Mouse (Mus musculus) erythroblast, adult 5-6 weeks (primary cell): ENCODE results near the gene Ccdc173. TPM values are rescaled to one million over a fixed set of nuclear protein-coding genes. Genes with fewer than 3 reads are reported as not detected.

ENCODE experiments used
- ATAC-seq: replicated peaks from 2 replicates; pipeline ENCODE4 v1.8.0; 2016; ENCODE audit warnings: moderate number of reproducible peaks, mild to moderate bottlenecking, moderate TSS enrichment, inconsistent platforms; ENCODE audit not compliant: poor library complexity, low FRiP score, severe bottlenecking
- total RNA-seq, 2 experiments: library from RNA; stranded (forward) in 1 of 2; stranded (reverse) in 1 of 2; fragments of 150-400 nt in 1 of 2; fragments of 200-764, 138-1000 nt in 1 of 2; gene quantifications; 2 replicates each; pipeline versions ENCODE4 v1.2.3 to v1.2.4; 2015 to 2017; ENCODE audit warnings: low replicate concordance in 2 of 2

Ccdc173 gene
- total RNA-seq, 2 experiments from 2014 or later, result 2.0 TPM; not detected in 1

DNA sequence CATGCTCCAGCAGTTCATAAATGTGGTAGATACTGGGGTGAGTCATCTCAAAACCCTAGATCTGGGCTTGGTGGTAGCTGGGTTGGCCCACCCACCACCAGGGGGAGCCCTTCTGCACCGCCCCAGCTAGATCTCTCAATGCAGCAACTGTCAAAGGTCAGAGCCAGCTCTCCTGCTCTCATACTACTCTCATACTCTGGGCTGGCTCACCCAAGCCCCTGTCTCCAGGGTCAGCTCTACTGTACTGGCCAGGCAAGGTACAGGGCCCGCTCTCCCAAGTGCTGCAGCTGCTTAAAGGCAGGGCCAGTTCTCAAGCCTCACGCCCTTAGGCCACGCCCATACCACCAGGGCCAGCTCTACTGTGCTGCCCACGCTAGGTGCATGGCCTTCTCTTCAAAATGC lies 13.5 kb upstream of the Ccdc173 start:
- ATAC-seq, result peak; percentile 97

- no peak for ATAC-seq
These were observed 1.3 kb upstream of the Ccdc173 start for GRCm38 (mm10) chr2:69790722-69791121.

DNA sequence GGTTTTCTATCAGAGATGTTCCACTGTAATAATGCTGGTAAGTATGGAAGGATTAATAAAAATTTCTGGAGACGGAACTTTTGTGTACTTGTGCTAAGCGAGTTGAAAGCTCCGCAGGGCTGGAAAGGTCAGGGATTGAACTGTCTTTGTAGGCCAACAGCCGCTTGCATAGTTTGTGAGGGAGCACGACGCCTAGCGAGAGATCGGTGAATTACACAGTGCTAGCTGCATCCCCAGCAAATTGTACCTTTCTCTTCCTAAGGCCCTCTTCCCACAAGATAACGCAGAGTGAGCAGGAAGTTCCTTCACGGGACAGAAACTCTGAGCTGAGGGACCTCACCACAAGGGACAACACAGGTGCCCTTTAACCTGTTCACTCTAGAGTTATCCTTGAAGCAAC lies 910 bp upstream of the Ccdc173 start:
- peak; percentile 87 for ATAC-seq

- ATAC-seq, result no peak; the same call in 1 of the 2 replicates
These were observed 401 bp downstream of the Ccdc173 start for GRCm38 (mm10) chr2:69788974-69789373.

DNA sequence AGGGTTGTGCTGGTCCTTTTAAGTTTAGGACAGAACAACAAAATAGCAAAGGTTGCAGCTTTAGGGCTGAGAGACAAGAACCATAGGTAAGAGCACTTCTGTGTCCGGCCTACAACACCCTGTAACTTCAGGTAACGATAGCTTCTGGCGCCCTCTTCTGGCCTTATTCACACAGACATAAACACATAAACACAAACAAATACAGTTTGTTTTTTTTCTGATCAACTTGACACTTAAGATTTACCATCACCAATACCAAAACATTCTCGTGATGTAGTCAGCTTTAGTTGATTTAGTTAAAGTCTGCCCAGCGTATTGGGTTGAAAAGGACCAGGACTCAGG lies 10.6 kb downstream of the Ccdc173 start:
- peak; percentile 83 for ATAC-seq

DNA sequence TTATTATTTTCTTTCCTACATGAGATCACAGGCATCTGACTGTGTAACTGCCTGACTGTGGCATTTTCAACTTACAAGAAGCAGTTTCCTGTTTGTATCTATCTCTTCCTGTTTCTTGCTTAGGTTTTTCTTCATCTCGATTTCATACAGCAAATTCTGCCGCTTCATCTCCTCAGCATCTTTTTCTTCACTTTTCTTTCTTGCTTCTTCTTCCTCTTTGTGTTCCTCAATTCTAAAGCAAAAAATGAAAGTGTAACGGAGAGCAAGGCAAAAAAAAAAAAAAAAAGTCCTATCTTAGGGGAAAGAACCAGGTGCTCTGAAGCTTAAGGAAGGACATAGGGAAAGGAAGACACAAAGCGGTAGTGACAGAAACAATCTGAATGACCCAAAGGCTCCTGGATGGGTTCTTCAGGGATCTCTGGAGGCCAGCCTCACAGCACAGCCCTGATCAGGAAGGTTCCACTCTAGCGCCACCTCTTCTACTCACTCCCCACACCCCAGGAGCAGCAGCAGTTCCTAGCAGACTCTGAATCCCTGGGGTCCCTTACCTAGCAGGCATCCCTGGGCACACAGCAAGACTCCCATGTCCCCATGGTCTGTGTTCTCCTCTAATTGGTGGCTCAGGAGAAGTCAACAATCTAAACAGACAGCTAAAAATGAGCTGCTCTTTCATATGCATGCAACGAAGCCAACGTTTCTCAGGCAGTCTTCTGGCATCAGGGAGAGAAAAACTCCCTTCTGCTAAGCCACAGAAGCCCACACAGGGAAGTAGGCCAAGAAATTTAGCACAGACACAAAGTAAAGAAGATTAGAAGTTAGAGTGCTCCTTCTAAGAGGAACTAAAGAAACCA lies 11.2 kb downstream of the Ccdc173 start:
- ATAC-seq, result peak; percentile 59; the same call in 1 of the 2 replicates

DNA sequence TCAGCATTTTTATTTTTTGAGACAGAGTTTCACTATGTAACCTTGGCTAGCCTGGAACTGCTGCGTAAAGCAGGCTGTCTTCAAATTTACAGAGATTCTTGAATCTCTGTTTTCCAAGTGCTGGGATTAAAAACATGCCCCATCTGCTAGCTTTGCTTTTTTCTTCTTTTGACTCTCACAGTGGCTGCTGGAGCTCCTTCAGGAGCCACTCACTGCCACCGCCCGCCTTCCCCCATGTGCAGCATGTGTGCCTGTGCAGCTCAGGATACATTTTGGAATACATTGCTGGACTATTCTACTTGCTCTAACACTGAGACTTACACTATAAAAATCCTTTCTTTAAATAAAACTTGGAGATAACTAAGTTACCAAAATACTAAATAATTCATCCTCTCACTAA lies 16.0 kb downstream of the Ccdc173 start:
- no peak for ATAC-seq

GRCm38 (mm10) chr2:69764716-69765115 lies 24.7 kb downstream of the Ccdc173 start:
- ATAC-seq, result no peak

- ATAC-seq, result no peak
These were observed 26.0 kb downstream of the Ccdc173 start for GRCm38 (mm10) chr2:69763340-69763739.

- ATAC-seq, result no peak
These were observed 28.4 kb downstream of the Ccdc173 start for GRCm38 (mm10) chr2:69760980-69761379.

DNA sequence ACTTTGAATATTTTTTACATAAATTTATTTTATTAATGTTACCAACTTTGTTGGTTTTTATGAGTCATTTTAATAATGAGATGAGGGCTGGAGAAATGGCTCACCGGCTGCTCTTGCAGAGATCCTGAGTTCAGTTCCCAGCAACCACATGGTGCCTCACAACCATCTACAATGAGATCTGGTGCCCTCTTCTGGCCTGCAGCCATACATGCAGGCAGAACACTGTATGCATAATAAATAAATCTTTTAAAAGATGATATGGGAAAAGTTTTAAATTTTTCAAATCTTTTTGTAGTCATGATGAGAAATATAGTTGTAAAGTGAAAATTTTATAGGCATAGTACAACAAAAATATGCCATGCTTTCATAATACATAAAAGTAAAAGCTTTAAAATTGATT lies 44.3 kb downstream of the Ccdc173 start:
- ATAC-seq, result no peak

- no peak; the same call in 1 of the 2 replicates for ATAC-seq
These were observed 65.9 kb downstream of the Ccdc173 start for GRCm38 (mm10) chr2:69723519-69723825.

DNA sequence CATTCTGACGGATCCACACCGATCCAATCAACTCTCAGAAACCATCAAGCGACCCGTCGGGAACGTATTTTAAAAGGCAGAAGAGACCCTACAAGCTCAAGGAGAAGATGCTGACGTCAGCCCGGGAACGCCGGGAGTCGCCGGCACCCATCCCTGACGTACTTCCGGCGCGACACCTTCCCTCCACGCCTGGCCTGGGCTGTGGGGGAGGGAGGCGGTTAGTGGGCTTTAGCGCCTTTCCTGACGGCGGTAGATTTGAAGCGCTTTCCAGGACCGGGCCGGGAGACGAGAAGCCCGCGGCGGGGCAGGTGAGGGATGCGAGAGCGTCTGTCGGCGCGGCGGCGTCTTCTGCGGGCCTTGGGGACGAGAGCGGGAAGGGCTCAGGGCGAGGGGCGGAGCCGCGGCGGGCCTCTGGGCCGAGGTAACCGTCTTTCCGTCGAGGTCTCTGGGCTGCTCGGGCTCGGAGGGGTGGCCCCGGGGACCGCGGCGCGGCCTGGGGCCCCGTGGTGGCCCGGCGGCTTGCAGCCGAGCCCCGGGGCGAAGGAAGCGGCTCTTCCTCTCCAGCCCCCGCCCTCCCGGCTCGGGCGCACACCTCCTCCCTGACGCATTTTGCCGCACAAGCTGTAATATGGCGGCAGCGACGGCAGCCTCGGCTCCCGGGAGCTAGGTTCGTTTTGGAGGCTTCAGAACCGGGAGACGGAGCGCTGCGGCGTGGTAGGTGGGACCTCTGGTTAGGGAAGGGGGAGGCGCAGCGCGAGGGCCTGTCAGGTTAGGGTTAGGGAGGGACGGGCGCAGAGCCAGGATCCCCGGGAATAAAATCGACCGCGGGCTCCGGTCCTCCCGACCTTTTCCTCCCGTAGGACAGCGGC lies 66.5 kb downstream of the Ccdc173 start:
- ATAC-seq, result peak; percentile 93

DNA sequence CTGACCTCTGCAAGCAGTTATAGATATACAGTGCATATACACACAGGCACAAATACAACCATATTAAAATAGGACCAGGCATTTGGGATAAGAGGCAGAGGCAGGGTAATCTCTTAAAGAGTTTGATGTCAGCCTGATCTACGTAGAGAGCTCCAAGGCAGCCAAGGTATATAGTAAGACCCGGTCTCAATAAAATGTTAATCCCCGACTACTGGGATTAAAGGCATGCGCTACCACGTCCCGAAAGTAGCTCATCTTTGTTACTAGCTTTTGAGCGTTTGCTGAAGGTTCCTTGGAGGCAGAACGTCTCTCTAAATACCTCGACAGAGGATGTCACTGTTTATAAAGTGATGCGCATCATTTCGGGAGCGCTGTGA lies 67.1 kb downstream of the Ccdc173 start, which contains the start of gene Ppig:
Gene Ppig (plus strand): TSS at position 273 of the 377 bp plus-strand sequence.
- peak; percentile 42 for ATAC-seq

DNA sequence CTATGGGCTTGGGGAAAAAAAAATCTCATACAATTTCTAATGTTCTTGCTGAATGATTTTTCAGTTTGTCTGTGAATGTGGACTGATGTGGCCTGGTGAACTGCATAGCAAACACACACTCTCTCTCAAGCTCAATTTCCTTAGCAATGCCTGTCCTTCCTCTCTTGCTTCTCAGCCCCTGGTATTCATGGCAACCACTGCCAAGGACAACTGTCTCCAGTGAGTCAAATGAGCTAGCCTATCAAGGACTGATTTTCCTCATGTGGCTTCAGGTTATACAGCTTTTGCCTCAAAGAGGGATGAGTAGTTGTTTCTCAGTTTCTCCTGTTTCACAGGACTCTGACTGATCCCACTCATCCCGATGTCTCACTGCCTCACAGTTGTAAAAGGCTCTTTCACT lies 70.3 kb downstream of the Ccdc173 start:
- no peak for ATAC-seq

DNA sequence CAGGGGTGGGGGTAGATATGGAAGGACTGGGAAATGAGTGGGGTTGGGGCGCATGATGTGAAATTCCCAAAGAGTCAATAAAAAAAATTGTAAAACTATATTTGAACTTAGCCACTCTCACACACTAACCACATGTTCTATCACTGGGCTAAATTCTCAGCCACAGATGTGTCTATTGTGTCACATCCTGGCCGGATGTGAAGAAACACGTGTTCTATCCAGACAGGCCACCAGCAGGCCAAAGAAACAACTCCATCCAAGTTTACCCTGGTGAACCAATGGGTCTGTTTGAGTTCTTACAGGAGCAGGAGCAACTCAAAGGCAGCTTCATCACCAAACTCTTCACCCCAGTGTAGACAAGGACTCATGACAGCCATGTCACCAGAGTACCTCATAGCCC lies 72.9 kb downstream of the Ccdc173 start:
- no peak for ATAC-seq

DNA sequence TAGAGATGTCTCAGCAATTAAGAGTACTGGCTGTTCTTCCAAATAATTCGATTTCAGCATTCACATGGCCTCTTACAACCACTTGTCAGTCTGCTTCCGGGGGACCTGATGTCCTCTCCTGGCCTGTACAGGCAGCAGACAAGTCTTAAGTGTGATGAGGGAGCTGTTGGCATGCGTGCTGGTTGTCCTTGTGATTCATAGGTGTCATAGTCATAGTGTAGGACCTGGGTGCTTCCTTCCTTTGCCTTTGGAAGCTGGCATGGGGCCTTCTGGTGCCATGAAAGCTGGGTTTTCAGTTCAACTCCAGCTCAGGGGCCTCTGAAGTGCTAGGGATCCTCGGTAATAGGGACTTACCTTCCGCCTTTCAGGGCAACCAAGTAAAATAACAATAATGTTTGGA lies 75.2 kb downstream of the Ccdc173 start:
- ATAC-seq, result no peak

- no peak for ATAC-seq
These were observed 75.8 kb downstream of the Ccdc173 start for GRCm38 (mm10) chr2:69713626-69714014.

DNA sequence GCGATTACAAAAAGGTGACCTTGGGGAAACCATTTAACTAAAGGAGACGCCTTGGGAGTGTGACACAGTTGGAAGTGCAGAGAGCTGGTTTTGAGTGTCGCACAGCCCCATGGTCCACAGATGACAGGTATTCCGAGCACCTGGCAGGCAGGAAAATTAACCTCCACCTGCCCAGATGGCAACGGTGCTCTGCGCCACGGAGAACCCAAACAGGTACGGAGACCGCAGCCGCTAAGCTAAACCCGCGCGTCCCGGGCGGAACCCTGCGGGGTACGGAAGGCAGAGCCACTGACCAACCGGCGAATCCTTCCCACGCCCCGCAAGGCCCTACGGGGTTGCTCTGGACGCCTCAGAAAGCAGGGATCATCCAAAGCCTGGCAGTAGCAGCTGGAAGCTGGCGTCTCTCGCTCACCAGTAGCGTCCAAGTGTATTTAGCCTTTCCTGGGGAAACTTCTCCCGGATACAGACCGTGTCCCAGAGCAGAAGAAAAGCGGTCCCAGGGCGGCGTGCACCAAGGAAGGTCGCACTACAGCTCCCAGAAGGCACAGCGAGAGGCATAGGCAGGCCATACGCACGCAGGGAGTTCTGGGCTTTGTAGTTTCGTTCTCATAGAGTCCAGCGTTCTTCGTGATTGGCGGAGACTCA lies 76.3 kb downstream of the Ccdc173 start, which contains the start of gene Fastkd1:
Gene Fastkd1 (minus strand): TSS at position 536 of the 645 bp plus-strand sequence.
- peak; percentile 100 for ATAC-seq

DNA sequence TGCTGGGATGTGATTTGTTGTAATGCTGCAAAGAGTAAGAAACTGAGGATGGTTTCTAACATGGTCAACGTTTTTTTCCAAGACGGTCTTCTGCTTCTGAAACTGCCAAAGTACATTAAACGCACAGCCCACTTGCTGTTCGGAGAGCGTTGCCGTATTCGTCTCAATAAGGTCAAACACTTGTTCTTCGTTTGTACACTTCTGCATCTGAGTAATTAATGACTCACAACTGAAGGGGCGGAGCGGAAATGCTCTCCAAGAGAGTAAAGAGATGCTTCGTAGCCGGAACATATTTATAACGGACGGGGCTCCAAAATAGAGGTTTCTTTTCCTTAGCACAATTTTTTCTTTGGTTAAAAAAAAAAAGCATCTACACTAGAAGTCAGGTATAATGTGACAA lies 77.2 kb downstream of the Ccdc173 start:
- no peak for ATAC-seq
